Mouse (Mus musculus) v-Abl transformed pro-B cells (cell line): ENCODE data around the gene Rnf43.

Source experiments
- in situ Hi-C, 2 experiments: fragments of 400-800 bp; cut with MboI; formaldehyde crosslinking; loops; one replicate each; pipeline ENCODE4 v1.15.1; 2025; ENCODE audit not compliant: unreplicated experiment in 2 of 2

Gene Rnf43

DNA sequence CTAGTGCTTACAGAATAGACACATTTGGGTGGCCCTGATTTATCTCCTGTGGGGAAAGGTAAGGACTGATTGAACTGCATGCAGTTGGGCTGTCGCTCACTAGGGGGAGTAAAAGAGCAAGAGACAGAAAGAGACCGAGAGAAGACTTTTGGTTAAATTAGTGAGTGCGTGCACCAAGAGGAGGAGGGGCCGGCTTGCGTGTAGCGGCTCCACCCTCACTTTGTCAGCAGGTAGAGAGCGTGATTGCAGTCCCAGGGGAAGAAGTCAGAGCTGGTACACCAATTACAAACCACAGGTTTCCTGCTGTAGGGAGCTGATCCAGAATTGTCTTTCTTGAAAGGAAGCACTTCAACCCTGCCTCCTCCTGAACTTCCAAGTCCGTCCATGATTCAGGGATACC lies at the start of gene Rnf43:
TSS of gene Rnf43 (plus strand) at position 316 of the 400 bp plus-strand sequence.
- in situ Hi-C loops, result loop anchor here (5.0 to 10.0 kb wide), 3 partner anchors 62 to 110 kb away; no protein-coding TSS in a partner anchor

DNA sequence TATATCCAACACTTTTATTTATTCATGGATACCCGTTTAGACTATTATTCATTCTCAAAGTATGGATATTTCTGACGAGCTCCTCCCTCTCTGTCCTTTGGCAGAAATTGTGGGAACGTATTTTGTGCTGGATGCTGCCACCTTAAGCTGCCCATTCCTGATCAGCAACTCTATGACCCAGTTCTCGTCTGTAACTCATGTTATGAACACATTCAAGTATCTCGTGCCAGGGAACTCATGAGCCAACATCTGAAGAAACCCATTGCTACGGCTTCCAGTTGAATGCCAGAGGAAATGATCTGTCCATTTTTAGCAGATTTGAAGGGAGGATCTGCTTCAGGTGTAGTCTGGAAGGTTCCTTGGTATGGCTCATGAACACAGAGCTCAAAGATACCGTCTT lies 48.5 kb upstream of the Rnf43 start:
- in situ Hi-C loops, result no loop called here

DNA sequence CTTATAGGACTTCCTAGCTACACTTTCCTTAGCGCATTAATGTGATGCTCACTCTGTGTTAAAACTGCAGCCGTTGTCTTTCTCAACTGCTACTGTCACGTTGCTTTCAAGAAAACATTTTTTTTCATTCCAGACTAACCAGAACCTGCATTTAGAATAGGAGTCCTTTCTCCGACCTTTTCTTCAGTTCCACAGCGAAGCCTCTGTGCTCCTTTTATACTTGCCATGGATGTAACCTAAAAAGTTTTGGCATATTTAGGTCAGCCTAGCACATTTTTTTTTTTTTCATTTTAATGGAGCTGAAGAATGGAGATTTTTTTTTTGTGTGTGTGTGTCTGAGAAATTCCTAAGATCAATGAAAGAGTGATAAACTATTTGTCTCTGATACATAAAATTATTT lies 47.0 kb upstream of the Rnf43 start:
- in situ Hi-C loops, result no loop called here

DNA sequence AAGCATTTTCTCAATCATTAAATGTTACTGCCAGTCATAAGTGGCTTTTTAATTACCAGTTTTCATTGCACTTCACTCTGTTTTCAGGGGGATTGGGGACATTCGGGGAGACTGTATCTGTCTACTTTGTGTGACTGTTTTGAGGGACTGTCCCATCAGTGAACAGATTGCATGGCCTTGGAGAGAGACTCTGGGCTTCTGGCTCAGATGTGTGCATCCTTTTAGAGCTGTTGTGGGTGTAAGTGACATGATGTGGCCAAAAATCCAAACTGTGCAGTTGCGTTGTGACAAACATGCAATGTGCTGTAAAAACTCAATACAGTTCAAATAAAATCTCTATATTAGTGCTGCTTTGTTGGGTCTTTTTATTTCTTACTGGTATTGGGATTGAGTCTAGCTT lies 46.6 kb upstream of the Rnf43 start:
- in situ Hi-C loops, result no loop called here

DNA sequence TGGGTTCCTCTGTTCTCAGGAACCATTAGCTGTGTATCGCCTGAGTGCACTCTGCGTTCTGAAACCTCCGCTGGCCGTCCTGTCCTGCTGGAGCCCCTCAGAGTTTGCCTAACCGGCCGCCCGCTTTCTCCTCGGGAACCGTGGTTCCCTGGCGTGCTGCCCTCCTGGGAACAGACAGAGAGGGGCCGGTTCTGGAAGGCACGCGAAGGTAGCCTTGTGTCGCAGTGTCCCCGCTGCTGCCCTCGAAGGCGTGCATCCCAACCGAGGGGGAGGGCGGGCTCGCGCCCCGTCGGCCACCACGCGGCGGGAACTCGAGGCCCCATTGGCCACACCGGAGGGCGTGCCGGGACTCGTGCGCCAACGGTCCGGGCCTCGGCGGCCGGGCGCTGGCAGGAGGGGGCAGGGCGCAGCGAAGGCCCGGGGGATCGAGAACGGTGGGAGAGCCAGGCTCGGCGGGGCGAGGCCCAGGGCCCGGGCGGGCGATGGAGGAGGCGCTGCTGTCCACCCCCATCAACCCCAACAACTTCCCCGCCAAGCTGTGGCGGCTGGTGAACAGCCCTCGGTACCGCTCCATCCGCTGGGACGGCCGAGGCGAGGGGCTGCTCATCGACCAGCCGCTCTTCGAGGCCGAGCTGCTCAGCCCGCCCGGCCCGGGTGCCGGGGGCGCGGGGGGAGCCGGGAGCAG lies 45.6 kb upstream of the Rnf43 start, which contains the start of gene Hsf5:
TSS of gene Hsf5 (plus strand) at position 375 of the 685 bp plus-strand sequence.
- in situ Hi-C loops, result no loop called here

DNA sequence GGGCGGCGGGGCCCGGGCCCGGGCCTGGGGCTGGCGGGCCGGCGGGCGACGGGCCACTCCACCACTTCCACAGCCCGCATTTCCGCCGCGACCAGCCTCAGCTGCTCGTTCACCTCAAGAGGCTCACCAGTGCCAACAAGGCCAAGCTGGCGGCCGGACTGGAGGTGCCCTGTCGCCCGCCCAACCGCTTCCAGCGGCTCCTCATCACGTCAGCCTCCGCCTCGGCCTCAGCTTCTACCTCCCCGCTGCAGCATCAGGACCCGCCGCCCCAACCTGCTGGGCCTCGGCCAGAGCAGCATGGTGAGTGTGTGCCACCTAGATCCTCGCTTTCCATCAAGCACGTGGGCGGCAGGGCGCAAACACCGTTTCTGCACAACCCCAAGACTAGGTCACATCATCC lies 44.9 kb upstream of the Rnf43 start:
- in situ Hi-C loops, result no loop called here

DNA sequence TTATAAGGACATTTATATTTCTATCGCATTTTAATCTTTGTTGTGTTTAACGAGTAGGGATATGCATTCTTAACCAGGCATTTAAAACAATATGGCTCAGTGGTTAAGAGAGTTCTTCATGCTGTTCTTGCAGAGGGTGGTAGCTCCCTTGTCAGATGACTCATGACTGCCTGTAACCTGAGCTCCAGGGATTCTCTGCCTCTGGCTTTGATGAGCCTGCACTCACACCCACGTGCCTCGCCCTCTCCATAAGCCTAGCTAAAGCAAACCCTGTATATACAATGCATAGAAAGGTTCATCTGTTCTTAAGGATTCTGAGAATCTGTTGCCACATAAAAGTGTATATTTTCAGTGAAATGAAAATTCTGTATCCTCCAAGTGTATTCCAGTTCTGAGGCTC lies 39.4 kb upstream of the Rnf43 start:
- in situ Hi-C loops, result no loop called here

DNA sequence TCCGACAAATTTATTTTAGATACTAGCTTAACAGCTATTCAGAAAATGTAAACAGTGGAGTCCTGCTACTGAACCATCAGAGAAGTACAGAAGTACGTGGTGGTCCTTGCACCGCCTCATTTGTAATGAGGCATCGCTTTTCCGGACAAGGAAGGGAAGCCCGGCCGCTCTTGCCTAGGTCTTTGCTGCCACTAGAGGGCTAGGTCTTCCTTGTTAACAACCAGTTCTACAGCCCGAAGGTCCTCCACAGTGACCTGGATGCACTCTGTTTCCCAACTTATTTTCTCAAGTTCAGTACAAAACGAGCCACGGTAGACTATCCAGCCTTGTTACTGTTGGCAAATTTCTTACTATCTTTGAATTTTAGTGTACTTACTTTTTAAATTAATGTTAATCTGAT lies 32.7 kb upstream of the Rnf43 start:
- in situ Hi-C loops, result no loop called here

DNA sequence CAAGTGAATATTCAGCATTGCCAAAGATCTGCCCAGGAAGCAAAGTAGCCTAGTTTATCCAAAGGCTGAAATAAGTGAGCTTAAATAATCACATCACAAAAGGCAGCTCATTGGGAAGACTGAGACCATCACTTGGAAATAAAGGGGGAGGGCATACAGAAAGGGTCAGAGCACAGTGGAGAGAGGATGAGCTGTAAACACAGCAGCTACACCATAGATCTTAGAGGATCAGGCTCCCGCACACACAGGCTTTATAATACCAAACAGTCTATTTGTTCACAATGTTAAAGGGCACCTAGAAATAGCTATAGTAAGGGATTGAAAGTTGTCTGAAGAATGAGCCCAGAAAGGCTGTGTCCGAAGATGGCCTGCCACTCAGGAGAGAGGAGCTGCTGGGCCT lies 23.7 kb upstream of the Rnf43 start:
- in situ Hi-C loops, result no loop called here

DNA sequence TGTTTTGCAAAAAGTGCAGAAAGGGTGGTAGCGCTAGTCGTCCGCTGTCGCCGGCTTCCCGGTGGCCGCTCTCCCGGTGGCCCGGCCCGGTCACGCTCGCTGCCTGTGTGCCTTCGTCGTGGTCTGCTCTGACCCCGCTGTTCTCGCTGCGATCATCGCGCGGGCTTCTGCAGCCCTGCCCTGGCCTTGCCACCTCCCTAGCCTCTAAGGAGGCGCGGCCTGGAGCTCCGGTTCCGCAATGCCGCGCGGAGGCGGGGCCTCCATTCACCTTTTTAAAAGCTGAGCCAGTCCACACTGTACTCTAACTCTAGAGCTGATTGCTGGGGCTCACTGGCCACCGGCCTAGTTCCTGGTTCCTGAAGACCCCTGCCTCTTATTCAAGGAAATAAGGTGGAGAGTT lies 23.3 kb upstream of the Rnf43 start:
- in situ Hi-C loops, result no loop called here

DNA sequence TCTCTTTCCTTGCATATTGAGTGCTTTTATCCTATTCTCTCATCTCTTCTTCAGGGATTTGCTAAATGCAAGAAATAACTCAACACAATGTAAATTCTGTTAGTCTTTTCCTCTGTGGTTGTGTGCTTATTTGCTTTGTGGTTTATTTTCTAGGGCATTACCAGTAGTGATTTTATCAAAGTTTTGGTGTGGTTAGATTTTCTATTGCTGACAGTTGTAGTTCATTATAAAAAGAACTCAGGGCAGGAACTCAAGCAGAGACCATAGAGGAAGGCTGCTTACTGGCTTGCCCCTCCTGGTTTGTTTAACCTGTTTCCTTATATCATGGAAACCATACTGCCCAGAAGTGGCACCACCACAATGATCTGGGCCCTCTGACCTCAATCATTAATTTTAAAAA lies 19.7 kb upstream of the Rnf43 start:
- in situ Hi-C loops, result no loop called here

DNA sequence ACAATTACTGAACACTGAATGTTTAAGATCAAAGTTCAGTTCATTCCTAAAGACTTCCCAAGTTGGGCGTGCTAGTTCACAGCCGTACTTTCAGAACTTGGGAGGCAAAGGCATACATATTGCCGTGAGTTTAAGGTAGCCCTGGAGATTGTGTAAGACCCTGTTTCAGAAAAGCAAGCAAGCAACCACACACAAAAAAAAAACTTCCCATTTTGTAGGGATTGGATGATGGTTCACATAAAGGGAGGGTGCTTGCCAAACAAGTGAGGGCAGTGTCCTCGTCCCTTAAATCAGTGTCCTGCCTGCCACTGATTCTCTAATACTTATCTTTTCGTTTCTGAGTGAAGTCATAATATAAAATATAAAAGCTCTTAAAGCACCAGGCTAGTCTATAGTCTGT lies 7.8 kb upstream of the Rnf43 start:
- in situ Hi-C loops, result no loop called here

DNA sequence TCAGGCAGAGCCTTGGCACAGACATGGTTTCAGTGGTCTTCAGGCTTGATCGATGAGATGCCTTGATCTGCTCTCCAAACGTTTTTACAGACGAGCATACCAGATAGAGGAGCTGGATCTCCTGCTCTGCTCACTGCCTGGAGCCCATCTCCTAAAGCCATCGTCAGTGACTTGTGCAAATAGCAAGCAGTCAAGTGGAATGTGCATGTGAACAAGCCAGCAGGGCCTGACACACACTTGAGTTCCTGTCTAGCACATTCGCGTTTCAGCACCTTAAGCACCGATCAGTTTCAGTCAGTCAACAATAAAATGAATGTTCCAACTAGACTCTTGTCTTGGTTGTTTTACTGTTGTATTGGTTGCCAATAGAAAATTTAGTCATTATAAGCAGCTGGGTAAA lies 3.3 kb upstream of the Rnf43 start:
- in situ Hi-C loops, result no loop called here

DNA sequence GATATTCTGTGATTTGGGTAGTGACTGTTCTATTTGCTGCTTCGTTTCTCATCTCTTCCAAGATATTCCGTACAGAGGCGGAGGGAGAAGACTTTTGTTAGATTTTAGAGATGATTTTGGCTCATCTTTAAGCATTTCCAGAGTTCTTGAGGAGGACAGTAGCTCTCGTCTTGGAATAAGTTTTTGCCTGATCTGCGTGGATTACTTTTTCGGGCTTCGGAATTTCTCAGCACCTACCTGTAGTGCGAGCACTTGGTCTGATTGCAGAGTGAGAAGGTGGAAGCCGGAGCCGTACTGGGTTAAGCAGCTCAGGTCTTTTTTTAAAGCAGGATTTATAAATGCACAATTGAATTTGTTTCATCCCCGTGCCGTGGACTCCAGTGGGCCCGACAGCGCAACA lies 300 bp downstream of the Rnf43 start:
- in situ Hi-C loops, result loop anchor here (5.0 to 10.0 kb wide), 3 partner anchors 62 to 109 kb away; no protein-coding TSS in a partner anchor

DNA sequence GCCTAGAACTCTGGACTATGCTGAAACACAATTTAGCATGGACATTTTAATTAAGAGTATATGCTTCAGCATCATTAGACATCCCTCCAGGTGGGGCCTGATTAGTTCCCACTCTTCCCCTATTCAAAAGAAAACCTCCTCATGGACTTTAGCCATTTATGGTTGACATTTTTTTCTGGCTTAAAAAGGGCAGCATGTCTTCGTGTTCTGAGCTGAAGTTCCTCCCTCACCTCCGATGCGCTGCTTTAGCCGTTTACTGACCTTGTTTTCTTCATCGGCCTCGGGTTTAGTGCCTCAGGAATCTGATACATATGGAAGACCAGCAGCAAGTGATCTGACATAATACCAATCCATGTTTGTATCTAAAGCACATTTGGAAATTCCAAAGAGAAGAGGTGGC lies 1.4 kb downstream of the Rnf43 start:
- in situ Hi-C loops, result loop anchor here (5.0 to 10.0 kb wide), 3 partner anchors 61 to 108 kb away; no protein-coding TSS in a partner anchor

DNA sequence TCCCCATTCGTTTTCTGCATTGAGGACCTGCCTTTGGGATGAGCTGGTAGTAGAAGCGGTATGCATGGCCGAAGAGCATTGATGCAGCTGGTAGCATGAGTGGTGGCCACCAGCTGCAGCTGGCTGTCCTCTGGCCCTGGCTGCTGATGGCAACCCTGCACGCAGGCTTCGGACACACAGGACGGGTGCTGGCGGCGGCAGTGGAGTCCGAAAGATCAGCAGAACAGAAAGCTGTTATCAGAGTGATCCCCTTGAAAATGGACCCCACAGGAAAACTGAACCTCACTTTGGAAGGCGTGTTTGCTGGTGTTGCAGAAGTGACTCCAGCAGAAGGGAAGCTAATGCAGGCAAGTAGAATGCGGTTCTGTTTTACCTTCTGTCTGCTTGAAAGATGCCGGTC lies 2.0 kb downstream of the Rnf43 start:
- in situ Hi-C loops, result loop anchor here (5.0 to 10.0 kb wide), 3 partner anchors 60 to 108 kb away; no protein-coding TSS in a partner anchor

DNA sequence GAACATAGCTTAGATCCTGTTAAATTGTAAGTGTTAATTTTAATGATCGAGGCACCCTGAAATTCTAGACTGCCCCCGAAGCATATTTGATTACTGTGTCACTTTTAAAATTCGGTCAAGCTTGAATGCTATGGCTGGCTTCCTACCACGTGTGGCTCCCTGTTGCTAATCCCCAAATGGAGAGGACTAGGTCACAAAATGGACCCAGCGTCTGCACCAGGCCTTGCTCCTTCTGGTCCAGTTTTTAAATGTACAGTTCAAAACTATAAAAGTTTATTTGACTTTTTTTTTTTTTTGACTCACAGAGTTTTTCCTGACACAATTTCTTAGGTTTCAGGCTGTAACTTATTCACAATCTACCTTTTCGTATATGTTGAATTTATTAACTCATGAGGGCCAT lies 2.7 kb downstream of the Rnf43 start:
- in situ Hi-C loops, result loop anchor here in 1 of 2 experiments (10.0 kb wide), 1 partner anchor 60 kb away; no protein-coding TSS in a partner anchor

DNA sequence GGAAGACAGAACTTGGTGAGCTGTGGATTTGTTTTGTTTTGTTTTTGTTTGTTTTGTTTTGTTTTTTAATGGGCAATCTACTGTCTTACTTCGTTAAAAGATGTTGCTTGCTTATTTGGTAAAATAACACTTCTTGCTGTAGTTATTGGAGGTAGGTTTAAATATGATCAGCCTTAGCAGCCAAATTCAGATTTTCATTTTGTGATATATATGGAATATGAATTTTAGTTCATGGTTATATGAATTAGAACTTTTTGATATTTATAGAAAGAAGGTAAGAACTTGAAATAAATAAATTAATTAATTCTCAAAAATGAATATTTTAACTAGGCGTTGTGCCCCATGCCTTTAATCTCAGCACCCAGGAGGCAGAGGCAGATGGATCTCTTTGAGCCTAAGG lies 3.1 kb downstream of the Rnf43 start:
- in situ Hi-C loops, result loop anchor here in 1 of 2 experiments (10.0 kb wide), 1 partner anchor 59 kb away; no protein-coding TSS in a partner anchor

DNA sequence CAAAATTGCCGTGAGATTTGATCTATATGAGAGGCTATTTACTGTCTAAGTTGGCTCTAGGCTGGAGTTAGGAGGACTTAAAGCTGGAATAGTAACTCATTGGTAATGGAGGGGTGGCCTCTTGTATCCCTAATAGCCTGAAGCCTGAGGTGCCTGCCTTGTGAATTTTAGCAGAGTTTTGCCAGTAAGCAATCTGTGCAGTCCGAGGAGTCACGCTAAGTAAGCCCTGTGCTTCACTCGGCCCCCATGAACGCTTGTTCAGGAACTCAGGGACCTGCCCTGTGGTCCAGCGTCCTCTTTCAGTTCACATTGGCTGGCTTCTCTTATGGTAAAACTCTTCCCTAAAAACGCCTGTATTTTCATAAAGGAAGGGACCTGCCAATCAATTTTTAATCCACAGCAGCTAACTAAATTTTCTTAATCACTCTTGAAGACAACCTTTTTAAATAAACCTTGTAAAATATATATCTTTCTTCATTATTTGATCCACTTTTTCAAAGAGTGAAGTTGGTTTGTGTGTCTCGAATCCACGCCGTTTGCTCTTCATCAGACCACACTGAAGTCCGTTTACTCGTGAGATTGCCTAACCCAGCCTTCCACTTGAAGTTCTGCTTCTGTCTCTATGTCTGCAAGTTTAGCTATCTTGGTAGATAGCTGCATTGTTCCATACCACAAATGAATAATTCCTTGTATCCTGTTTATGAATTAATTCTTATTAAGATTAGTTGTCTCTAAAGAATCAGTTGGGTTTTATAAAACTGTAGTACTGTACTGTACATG lies 3.9 kb downstream of the Rnf43 start:
- in situ Hi-C loops, result loop anchor here in 1 of 2 experiments (10.0 kb wide), 1 partner anchor 58 kb away; no protein-coding TSS in a partner anchor

DNA sequence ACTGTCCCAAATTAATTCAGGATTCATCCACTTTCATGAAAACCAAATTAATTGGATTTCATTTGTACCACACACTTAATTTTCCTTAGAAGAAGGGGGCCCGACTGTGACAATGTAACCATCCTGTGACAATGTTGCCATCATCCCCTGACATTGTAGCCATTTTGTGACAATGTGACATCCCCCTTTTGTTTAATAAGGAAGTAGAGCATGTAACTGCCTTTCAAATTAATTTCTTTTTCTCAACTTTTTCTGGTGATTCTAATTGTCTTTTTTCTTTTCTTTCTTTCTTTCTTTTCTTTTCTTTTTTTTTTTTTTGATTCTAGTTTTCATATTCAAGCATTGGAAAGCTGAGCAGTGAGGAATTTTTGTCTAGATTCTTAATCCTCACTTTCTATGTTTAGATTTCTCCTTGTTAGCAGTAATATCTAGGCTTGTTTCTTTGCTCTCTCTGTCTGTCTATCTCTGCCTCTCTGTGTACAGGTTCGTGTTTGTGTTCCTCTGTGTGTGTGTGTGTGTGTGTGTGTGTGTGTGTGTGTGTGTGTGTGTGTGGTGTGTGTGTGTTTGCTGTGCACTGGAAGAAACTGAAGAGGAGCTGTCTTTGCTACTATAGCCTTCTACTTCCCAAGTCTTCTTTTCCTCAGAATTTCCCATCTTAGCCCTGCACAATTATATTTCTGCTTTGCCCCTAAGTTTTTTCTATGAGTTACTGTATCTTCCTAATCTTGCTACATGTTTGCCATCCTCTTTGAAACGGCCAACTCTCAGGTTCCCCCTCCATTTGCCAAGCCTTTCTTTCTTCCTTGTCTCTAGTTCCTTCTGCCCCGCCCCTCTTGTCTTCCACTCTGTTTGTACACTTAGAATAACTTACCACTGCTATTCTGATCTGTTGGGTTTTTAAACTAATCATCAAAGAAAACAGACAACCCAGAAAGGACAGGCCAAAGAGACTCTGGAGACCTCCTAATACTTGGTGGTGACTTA lies 4.9 kb downstream of the Rnf43 start:
- in situ Hi-C loops, result loop anchor here in 1 of 2 experiments (10.0 kb wide), 1 partner anchor 57 kb away; no protein-coding TSS in a partner anchor
